Mouse (Mus musculus): ENCODE data around the gene Macf1. TPM values are rescaled to one million over a fixed set of nuclear protein-coding genes. Genes with fewer than 3 reads are reported as not detected.

The Macf1 gene
- polyA plus RNA-seq, 1 experiment = 250 TPM

GRCm38 (mm10) chr4:123479991-123480390 lies 204.2 kb downstream of the Macf1 start:
- Histone ChIP-seq H3K4me1 (ENCODE audit: control insufficient read depth, insufficient read depth, low read length) (0 out of 2 replicates have a peak, but pooled peaks cover 3% of the 10 kb centered on the region), H3K4me3 (ENCODE audit: insufficient read depth, low read length) (no peak overlapping the region), H3K27ac (ENCODE audit: insufficient read depth, low read length) (no peak overlapping the region)
- TF ChIP-seq POLR2A (IDR thresholded peaks at IDR 0.05; ENCODE audit: low read depth, low read length) = no peak
- TF ChIP-seq CTCF (IDR thresholded peaks at IDR 0.05; ENCODE audit: borderline replicate concordance, insufficient read depth, low read length) = no peak

GRCm38 (mm10) chr4:123478655-123479433 lies 205.3 kb downstream of the Macf1 start:
- Histone ChIP-seq H3K4me3 (ENCODE audit: insufficient read depth, low read length) (no peak overlapping the region), H3K27ac (ENCODE audit: insufficient read depth, low read length) (peak overlapping the region; percentile 40), H3K4me1 (ENCODE audit: control insufficient read depth, insufficient read depth, low read length) (0 out of 2 replicates have a peak, but pooled peaks cover 3% of the 10 kb centered on the region)
- TF ChIP-seq CTCF (IDR thresholded peaks at IDR 0.05; ENCODE audit: borderline replicate concordance, insufficient read depth, low read length) (no peak), POLR2A (IDR thresholded peaks at IDR 0.05; ENCODE audit: low read depth, low read length) (no peak)

GRCm38 (mm10) chr4:123465799-123466198 lies 218.4 kb downstream of the Macf1 start:
- TF ChIP-seq CTCF (IDR thresholded peaks at IDR 0.05; ENCODE audit: borderline replicate concordance, insufficient read depth, low read length) (no peak), POLR2A (IDR thresholded peaks at IDR 0.05; ENCODE audit: low read depth, low read length) (no peak)

GRCm38 (mm10) chr4:123460595-123461272 lies 223.4 kb downstream of the Macf1 start:
- Histone ChIP-seq H3K27ac (ENCODE audit: insufficient read depth, low read length) (no peak overlapping the region), H3K4me3 (ENCODE audit: insufficient read depth, low read length) (no peak overlapping the region), H3K4me1 (ENCODE audit: control insufficient read depth, insufficient read depth, low read length) (no peaks in the 10 kb centered on the region)
- TF ChIP-seq POLR2A (IDR thresholded peaks at IDR 0.05; ENCODE audit: low read depth, low read length) (no peak), CTCF (IDR thresholded peaks at IDR 0.05; ENCODE audit: borderline replicate concordance, insufficient read depth, low read length) (no peak)

More at GRCm38 (mm10) chr4:123465799-123466198, 218.4 kb downstream of the Macf1 start:
- Histone ChIP-seq H3K27ac (ENCODE audit: insufficient read depth, low read length) (no peak overlapping the region), H3K4me3 (ENCODE audit: insufficient read depth, low read length) (no peak overlapping the region), H3K4me1 (ENCODE audit: control insufficient read depth, insufficient read depth, low read length) (no peaks in the 10 kb centered on the region)

GRCm38 (mm10) chr4:123454871-123455640 lies 229.1 kb downstream of the Macf1 start:
- Histone ChIP-seq H3K27ac (ENCODE audit: insufficient read depth, low read length) (no peak overlapping the region), H3K4me3 (ENCODE audit: insufficient read depth, low read length) (no peak overlapping the region), H3K4me1 (ENCODE audit: control insufficient read depth, insufficient read depth, low read length) (no peaks in the 10 kb centered on the region)
- TF ChIP-seq POLR2A (IDR thresholded peaks at IDR 0.05; ENCODE audit: low read depth, low read length) (no peak), CTCF (IDR thresholded peaks at IDR 0.05; ENCODE audit: borderline replicate concordance, insufficient read depth, low read length) (no peak)

GRCm38 (mm10) chr4:123453729-123454128 lies 230.4 kb downstream of the Macf1 start:
- H3K4me1 ChIP-seq (ENCODE audit: control insufficient read depth, insufficient read depth, low read length) = no peaks in the 10 kb centered on the region
- TF ChIP-seq POLR2A (IDR thresholded peaks at IDR 0.05; ENCODE audit: low read depth, low read length) (no peak), CTCF (IDR thresholded peaks at IDR 0.05; ENCODE audit: borderline replicate concordance, insufficient read depth, low read length) (no peak)
- no peak overlapping the region for H3K4me3 ChIP-seq (ENCODE audit: insufficient read depth, low read length)
- H3K27ac ChIP-seq (ENCODE audit: insufficient read depth, low read length) = no peak overlapping the region

GRCm38 (mm10) chr4:123451991-123452390 lies 232.2 kb downstream of the Macf1 start:
- TF ChIP-seq CTCF (IDR thresholded peaks at IDR 0.05; ENCODE audit: borderline replicate concordance, insufficient read depth, low read length) (no peak), POLR2A (IDR thresholded peaks at IDR 0.05; ENCODE audit: low read depth, low read length) (no peak)
- no peak overlapping the region for H3K27ac ChIP-seq (ENCODE audit: insufficient read depth, low read length)
- H3K4me3 ChIP-seq (ENCODE audit: insufficient read depth, low read length) = no peak overlapping the region
- H3K4me1 ChIP-seq (ENCODE audit: control insufficient read depth, insufficient read depth, low read length) = no peaks in the 10 kb centered on the region

- Histone ChIP-seq H3K4me1 (ENCODE audit: control insufficient read depth, insufficient read depth, low read length) (peaks cover 3% of the 10 kb centered on the region), H3K4me3 (ENCODE audit: insufficient read depth, low read length) (no peak overlapping the region), H3K27ac (ENCODE audit: insufficient read depth, low read length) (no peak overlapping the region)
- no peak for TF ChIP-seq CTCF (IDR thresholded peaks at IDR 0.05; ENCODE audit: borderline replicate concordance, insufficient read depth, low read length)
- TF ChIP-seq POLR2A (IDR thresholded peaks at IDR 0.05; ENCODE audit: low read depth, low read length) = no peak
Measured at GRCm38 (mm10) chr4:123449304-123449703, 234.9 kb downstream of the Macf1 start.

GRCm38 (mm10) chr4:123448015-123448414 lies 236.1 kb downstream of the Macf1 start:
- no peak for TF ChIP-seq POLR2A (IDR thresholded peaks at IDR 0.05; ENCODE audit: low read depth, low read length)
- TF ChIP-seq CTCF (IDR thresholded peaks at IDR 0.05; ENCODE audit: borderline replicate concordance, insufficient read depth, low read length) = no peak
- peaks cover 3% of the 10 kb centered on the region for H3K4me1 ChIP-seq (ENCODE audit: control insufficient read depth, insufficient read depth, low read length)
- H3K4me3 ChIP-seq (ENCODE audit: insufficient read depth, low read length) = no peak overlapping the region
- H3K27ac ChIP-seq (ENCODE audit: insufficient read depth, low read length) = peak overlapping the region; percentile 75

All from embryonic fibroblast, embryonic 13.5 days (primary cell).